Mouse (Mus musculus): Measurements from ENCODE around the gene Nrip1. TPM values are rescaled to one million over a fixed set of nuclear protein-coding genes. Genes with fewer than 3 reads are reported as not detected.
A peak's percentile ranks its signal among the peaks of the same experiment; 100 is the strongest.

Gene Nrip1
- polyA plus RNA-seq, 1 experiment from 2014 or later: 37.2 TPM

- WGBS: 80% methylated on average over 6 of the region's 6 CpGs
- Histone ChIP-seq H3K27ac (no peak overlapping the region), H3K4me3 (replicated peaks) (no peak overlapping the region), H3K9me3 (no peaks in the 10 kb centered on the region), H3K27me3 (no peaks in the 10 kb centered on the region), H3K36me3 (no peaks in the 10 kb centered on the region), H3K4me2 (no peak overlapping the region), H3K4me1 (replicated peaks) (peaks cover 32% of the 10 kb centered on the region), H3K9ac (replicated peaks) (no peak overlapping the region)
- no peak for ATAC-seq (ENCODE audit: insufficient number of reproducible peaks, insufficient read depth, low FRiP score, low TSS enrichment, low read depth)
Measured at GRCm38 (mm10) chr16:76360441-76360840, 13.2 kb downstream of the Nrip1 start.

- H3K27me3 ChIP-seq: no peaks in the 10 kb centered on the region
- H3K27ac ChIP-seq: no peak overlapping the region
- H3K9me3 ChIP-seq: no peaks in the 10 kb centered on the region
- ATAC-seq (ENCODE audit: insufficient number of reproducible peaks, insufficient read depth, low FRiP score, low TSS enrichment, low read depth): no peak
- peaks cover 23% of the 10 kb centered on the region for H3K4me1 ChIP-seq (replicated peaks)
- 0 out of 2 replicates have a peak overlapping the region, but pooled peaks have one; percentile 27 for H3K4me2 ChIP-seq
- no peak overlapping the region for H3K4me3 ChIP-seq (replicated peaks)
- 34% methylated on average over 4 of the region's 4 CpGs for WGBS
- no peaks in the 10 kb centered on the region for H3K36me3 ChIP-seq
- H3K9ac ChIP-seq (replicated peaks): no peak overlapping the region
Measured at GRCm38 (mm10) chr16:76358757-76359156, 14.9 kb downstream of the Nrip1 start.

GRCm38 (mm10) chr16:76358128-76358748 is 15.4 kb downstream of the Nrip1 start:
- H3K9me3 ChIP-seq: no peaks in the 10 kb centered on the region
- H3K4me3 ChIP-seq (replicated peaks): no peak overlapping the region
- H3K27ac ChIP-seq: no peak overlapping the region
- H3K27me3 ChIP-seq: no peaks in the 10 kb centered on the region
- WGBS: 19% methylated on average over 18 of the region's 18 CpGs
- no peaks in the 10 kb centered on the region for H3K36me3 ChIP-seq
- H3K9ac ChIP-seq (replicated peaks): no peak overlapping the region
- H3K4me1 ChIP-seq (replicated peaks): peaks cover 23% of the 10 kb centered on the region
- peak; percentile 59; the same call in 1 of the 2 replicates for ATAC-seq (ENCODE audit: insufficient number of reproducible peaks, insufficient read depth, low FRiP score, low TSS enrichment, low read depth)
- peak overlapping the region; percentile 27 for H3K4me2 ChIP-seq

GRCm38 (mm10) chr16:76357155-76357554 is 16.5 kb downstream of the Nrip1 start:
- 92% methylated on average over 12 of the region's 12 CpGs for WGBS
- no peak overlapping the region for H3K4me3 ChIP-seq (replicated peaks)
- ATAC-seq (ENCODE audit: insufficient number of reproducible peaks, insufficient read depth, low FRiP score, low TSS enrichment, low read depth): no peak

GRCm38 (mm10) chr16:76355947-76356550 is 17.6 kb downstream of the Nrip1 start:
- no peaks in the 10 kb centered on the region for H3K9me3 ChIP-seq
- no peak overlapping the region for H3K4me2 ChIP-seq
- no peak overlapping the region for H3K9ac ChIP-seq (replicated peaks)
- no peaks in the 10 kb centered on the region for H3K27me3 ChIP-seq
- H3K4me1 ChIP-seq (replicated peaks): peaks cover 23% of the 10 kb centered on the region
- ATAC-seq (ENCODE audit: insufficient number of reproducible peaks, insufficient read depth, low FRiP score, low TSS enrichment, low read depth): no peak
- H3K36me3 ChIP-seq: peaks cover 7% of the 10 kb centered on the region; the same call in 1 of the 2 replicates
- no peak overlapping the region for H3K27ac ChIP-seq
- whole genome bisulfite sequencing: 92% methylated on average over 14 of the region's 14 CpGs
- no peak overlapping the region for H3K4me3 ChIP-seq (replicated peaks)

More at GRCm38 (mm10) chr16:76357155-76357554, 16.5 kb downstream of the Nrip1 start:
- H3K4me1 ChIP-seq (replicated peaks): peaks cover 23% of the 10 kb centered on the region
- no peaks in the 10 kb centered on the region for H3K27me3 ChIP-seq
- no peak overlapping the region for H3K27ac ChIP-seq
- no peak overlapping the region for H3K4me2 ChIP-seq
- no peak overlapping the region for H3K9ac ChIP-seq (replicated peaks)
- H3K9me3 ChIP-seq: no peaks in the 10 kb centered on the region
- 0 out of 2 replicates have a peak, but pooled peaks cover under 1% of the 10 kb centered on the region for H3K36me3 ChIP-seq

GRCm38 (mm10) chr16:76355267-76355666 is 18.4 kb downstream of the Nrip1 start:
- Histone ChIP-seq H3K9ac (replicated peaks) (no peak overlapping the region), H3K4me3 (replicated peaks) (no peak overlapping the region), H3K4me1 (replicated peaks) (peaks cover 22% of the 10 kb centered on the region), H3K4me2 (no peak overlapping the region), H3K27me3 (no peaks in the 10 kb centered on the region), H3K27ac (no peak overlapping the region), H3K9me3 (no peaks in the 10 kb centered on the region), H3K36me3 (peaks cover 15% of the 10 kb centered on the region; the same call in 1 of the 2 replicates)
- no peak for ATAC-seq (ENCODE audit: insufficient number of reproducible peaks, insufficient read depth, low FRiP score, low TSS enrichment, low read depth)
- WGBS: 69% methylated on average over 5 of the region's 5 CpGs

GRCm38 (mm10) chr16:76354841-76355240 is 18.8 kb downstream of the Nrip1 start:
- Histone ChIP-seq H3K27ac (no peak overlapping the region), H3K4me3 (replicated peaks) (no peak overlapping the region), H3K9ac (replicated peaks) (no peak overlapping the region), H3K9me3 (no peaks in the 10 kb centered on the region), H3K27me3 (no peaks in the 10 kb centered on the region), H3K4me2 (no peak overlapping the region), H3K4me1 (replicated peaks) (peaks cover 19% of the 10 kb centered on the region), H3K36me3 (peaks cover 17% of the 10 kb centered on the region; the same call in 1 of the 2 replicates)
- WGBS: 64% methylated on average over 3 of the region's 3 CpGs
- no peak for ATAC-seq (ENCODE audit: insufficient number of reproducible peaks, insufficient read depth, low FRiP score, low TSS enrichment, low read depth)

GRCm38 (mm10) chr16:76354289-76354688 is 19.3 kb downstream of the Nrip1 start:
- Histone ChIP-seq H3K27ac (no peak overlapping the region), H3K36me3 (peaks cover 23% of the 10 kb centered on the region; the same call in 1 of the 2 replicates), H3K4me2 (no peak overlapping the region), H3K9me3 (no peaks in the 10 kb centered on the region), H3K4me3 (replicated peaks) (no peak overlapping the region), H3K9ac (replicated peaks) (no peak overlapping the region), H3K27me3 (no peaks in the 10 kb centered on the region), H3K4me1 (replicated peaks) (peaks cover 19% of the 10 kb centered on the region)
- WGBS: 83% methylated on average over 7 of the region's 7 CpGs
- ATAC-seq (ENCODE audit: insufficient number of reproducible peaks, insufficient read depth, low FRiP score, low TSS enrichment, low read depth): no peak

- 90% methylated on average over 8 of the region's 8 CpGs for WGBS
- Histone ChIP-seq H3K36me3 (peaks cover 32% of the 10 kb centered on the region; the same call in 1 of the 2 replicates), H3K4me1 (replicated peaks) (peaks cover 1% of the 10 kb centered on the region; the same call in 1 of the 2 replicates), H3K9me3 (no peaks in the 10 kb centered on the region), H3K4me2 (no peak overlapping the region), H3K27me3 (no peaks in the 10 kb centered on the region), H3K4me3 (replicated peaks) (no peak overlapping the region), H3K27ac (no peak overlapping the region), H3K9ac (replicated peaks) (no peak overlapping the region)
- ATAC-seq (ENCODE audit: insufficient number of reproducible peaks, insufficient read depth, low FRiP score, low TSS enrichment, low read depth): no peak
Measured at GRCm38 (mm10) chr16:76350922-76351321, 22.7 kb downstream of the Nrip1 start.

GRCm38 (mm10) chr16:76349053-76349452 is 24.6 kb downstream of the Nrip1 start:
- 88% methylated on average over 11 of the region's 11 CpGs for WGBS
- no peak overlapping the region for H3K27ac ChIP-seq
- 0 out of 2 replicates have a peak, but pooled peaks cover 5% of the 10 kb centered on the region for H3K9me3 ChIP-seq

GRCm38 (mm10) chr16:76347719-76348421 is 25.8 kb downstream of the Nrip1 start:
- H3K4me1 ChIP-seq (replicated peaks): no peaks in the 10 kb centered on the region
- H3K9me3 ChIP-seq: 0 out of 2 replicates have a peak, but pooled peaks cover 10% of the 10 kb centered on the region
- H3K36me3 ChIP-seq: peaks cover 47% of the 10 kb centered on the region
- H3K27me3 ChIP-seq: no peaks in the 10 kb centered on the region
- H3K27ac ChIP-seq: no peak overlapping the region
- no peak for ATAC-seq (ENCODE audit: insufficient number of reproducible peaks, insufficient read depth, low FRiP score, low TSS enrichment, low read depth)
- H3K4me3 ChIP-seq (replicated peaks): no peak overlapping the region
- WGBS: 92% methylated on average over 13 of the region's 13 CpGs
- H3K9ac ChIP-seq (replicated peaks): no peak overlapping the region
- H3K4me2 ChIP-seq: no peak overlapping the region

More at GRCm38 (mm10) chr16:76349053-76349452, 24.6 kb downstream of the Nrip1 start:
- no peak overlapping the region for H3K9ac ChIP-seq (replicated peaks)
- no peaks in the 10 kb centered on the region for H3K4me1 ChIP-seq (replicated peaks)
- ATAC-seq (ENCODE audit: insufficient number of reproducible peaks, insufficient read depth, low FRiP score, low TSS enrichment, low read depth): no peak
- no peak overlapping the region for H3K4me2 ChIP-seq
- H3K4me3 ChIP-seq (replicated peaks): no peak overlapping the region
- peaks cover 42% of the 10 kb centered on the region for H3K36me3 ChIP-seq
- no peaks in the 10 kb centered on the region for H3K27me3 ChIP-seq
